Mouse (Mus musculus) spleen, adult 2 months (tissue): ENCODE results near the gene Pcp4l1.

Experiments used
- CTCF ChIP-seq: fragments of 200-500 bp; IDR thresholded peaks from 2 replicates; pipeline ENCODE4 v1.5.1; 2011; ENCODE audit warnings: mild to moderate bottlenecking, inconsistent platforms; ENCODE audit not compliant: insufficient read depth, insufficient read length, insufficient replicate concordance; ENCODE audit errors: extremely low read depth
- POLR2A ChIP-seq: fragments of 200-500 bp; IDR thresholded peaks from 2 replicates; pipeline ENCODE4 v1.6.1; 2011; ENCODE audit warnings: low read depth, low read length, inconsistent platforms

DNA sequence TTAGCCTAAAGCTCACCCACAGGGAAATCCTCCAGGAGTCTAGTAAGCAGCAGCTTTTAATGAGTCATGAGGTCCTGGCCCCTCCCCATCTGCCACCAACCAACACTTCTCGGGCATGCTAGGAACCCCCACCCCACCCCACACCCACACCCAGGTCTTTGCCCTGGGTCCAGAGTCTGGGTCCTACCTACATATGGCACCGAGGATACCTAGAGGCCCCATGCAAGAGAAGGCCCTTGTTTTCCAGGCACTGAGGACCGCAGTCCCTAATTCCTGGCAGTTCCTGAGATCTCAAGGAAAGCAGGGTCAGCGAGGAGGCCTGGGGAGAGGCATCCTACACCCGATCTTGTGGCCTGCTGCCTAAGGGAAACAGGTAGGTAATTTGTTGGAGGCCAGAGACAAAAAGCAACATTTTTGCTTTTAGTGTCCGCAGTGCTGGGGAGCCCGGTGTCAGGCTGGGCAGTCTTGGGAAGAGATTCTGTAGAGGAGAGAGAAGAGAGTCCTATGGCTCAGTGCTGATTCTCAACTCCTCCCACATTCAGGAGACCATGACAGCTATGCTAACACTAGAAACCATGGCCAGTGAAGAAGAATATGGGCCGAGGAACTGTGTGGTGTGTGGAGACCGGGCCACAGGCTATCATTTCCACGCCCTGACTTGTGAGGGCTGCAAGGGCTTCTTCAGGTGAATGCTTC, 17.9 kb upstream of the Pcp4l1 start, which contains the start of gene Nr1i3:
- TF ChIP-seq CTCF (no peak), POLR2A (no peak)
